Mouse (Mus musculus): ENCODE measurements around the gene Itgad. TPM values are rescaled to one million over a fixed set of nuclear protein-coding genes. Genes with fewer than 3 reads are reported as not detected.
A peak's percentile ranks its signal among the peaks of the same experiment; 100 is the strongest.

Itgad gene
- total RNA-seq, 2 experiments from 2014 or later: 0.62 TPM; not detected in 1

DNA sequence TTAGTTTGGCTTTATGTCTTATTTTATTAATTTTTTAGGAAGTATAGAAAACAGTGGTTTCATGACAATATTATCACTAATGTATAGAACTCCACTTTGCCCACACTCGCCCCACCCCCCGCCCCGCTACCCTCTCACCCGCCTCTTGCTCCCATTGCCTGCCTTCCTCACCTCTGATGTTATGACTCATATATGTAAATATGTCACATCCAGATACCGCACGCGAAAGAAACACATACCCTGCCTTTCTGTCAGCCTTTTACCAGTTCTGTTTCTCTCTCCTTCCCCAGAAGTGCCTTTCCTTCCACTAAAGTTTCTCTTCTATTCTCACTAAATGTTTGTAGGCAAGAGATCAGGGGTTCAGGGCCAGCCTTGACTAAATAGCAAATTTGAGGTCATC is 12.2 kb downstream of the Itgad start:
- intact Hi-C loops (cut with DNase I): no loop called here
- no peak for DNase-seq (ENCODE audit: low spot score in 2 of 2)

DNA sequence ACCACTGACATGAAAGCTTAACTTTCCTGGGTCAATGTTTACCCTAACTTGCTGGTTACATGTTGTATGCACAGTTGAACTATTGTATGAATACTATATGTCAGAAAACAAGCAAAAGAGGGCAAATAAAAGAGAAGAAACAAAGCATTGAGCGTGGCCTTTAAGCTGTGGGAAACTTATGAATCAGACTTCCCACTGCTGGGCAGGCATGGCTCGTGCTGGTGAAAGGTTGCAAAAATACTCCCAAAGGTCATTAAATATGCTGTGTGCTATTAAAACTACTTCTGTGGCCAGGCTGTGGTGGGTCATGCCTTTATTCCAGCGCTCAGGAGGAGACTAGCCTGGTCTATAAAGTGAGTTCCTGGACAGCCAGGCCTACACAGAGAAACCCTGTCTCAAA is 15.8 kb downstream of the Itgad start:
- intact Hi-C loops (cut with DNase I): no loop called here
- DNase-seq (ENCODE audit: low spot score in 2 of 2): no peak

DNA sequence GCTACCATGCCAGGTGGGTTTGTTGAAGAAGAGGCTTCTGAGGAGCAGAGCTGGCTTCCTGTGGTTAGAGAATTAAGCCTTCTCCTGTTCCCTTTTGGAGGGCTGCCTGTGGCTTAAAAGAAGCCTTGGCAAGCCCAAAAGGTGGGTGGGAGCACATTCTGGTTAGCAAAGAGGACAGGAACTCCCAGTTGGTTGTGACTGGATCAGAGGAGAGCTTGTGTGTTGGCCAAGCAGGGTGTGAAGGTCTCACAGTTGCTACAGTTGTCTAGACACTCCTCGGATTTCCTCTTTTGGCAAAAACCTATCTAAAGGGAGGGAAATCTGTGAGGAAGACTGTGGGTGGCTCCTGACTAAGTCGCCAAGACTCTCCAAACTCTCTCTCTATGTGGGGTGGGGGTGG is 24.2 kb downstream of the Itgad start:
- DNase-seq (ENCODE audit: low spot score in 2 of 2): peak; percentile 26 to 92
- intact Hi-C loops (cut with DNase I): loop anchor here (1.0 kb wide), 1 partner anchor 14 kb away; no protein-coding TSS in a partner anchor

DNA sequence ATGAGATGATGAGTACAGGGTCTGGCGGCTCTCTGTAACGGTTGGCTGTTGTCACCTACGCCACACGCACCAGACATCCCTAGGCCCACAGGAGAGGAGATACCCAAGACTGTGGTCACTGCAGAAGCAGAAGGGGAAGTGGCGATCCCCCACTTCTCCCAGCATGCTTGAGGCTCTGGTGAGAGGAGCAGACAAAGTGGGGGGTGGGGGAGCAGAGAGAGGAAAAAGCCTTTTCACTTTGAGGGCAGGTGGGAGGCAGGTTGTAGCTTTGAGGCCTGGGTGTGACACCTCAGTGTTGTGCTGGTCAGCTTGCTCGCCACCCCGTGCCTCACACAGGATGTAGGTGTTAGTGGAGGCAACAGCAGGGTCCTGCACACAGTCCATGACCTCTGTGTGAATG is 25.9 kb downstream of the Itgad start:
- peak in 1 of 2 experiments; percentile 6 for DNase-seq (ENCODE audit: low spot score in 2 of 2)
- intact Hi-C loops (cut with DNase I): no loop called here

DNA sequence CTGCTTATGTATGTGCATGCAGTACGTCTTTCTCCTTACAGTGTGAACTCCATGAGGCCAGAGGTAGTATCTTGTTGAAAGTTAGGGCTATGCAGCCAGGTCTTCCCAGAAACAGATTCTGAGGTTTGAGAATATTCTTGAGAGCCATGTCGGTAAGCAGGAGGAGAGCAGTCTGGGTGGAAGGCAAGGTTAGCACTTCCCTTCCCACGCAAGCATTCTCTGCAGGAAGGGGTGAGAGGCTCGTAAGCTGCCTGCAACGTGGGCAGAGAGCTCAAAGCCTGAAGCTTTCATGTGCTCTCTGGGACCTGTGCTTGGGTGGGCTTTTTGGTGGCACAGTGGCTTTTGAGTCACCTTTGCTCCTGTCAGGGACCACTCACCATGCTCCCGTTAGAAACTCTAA is 26.4 kb downstream of the Itgad start:
- intact Hi-C loops (cut with DNase I): no loop called here

DNA sequence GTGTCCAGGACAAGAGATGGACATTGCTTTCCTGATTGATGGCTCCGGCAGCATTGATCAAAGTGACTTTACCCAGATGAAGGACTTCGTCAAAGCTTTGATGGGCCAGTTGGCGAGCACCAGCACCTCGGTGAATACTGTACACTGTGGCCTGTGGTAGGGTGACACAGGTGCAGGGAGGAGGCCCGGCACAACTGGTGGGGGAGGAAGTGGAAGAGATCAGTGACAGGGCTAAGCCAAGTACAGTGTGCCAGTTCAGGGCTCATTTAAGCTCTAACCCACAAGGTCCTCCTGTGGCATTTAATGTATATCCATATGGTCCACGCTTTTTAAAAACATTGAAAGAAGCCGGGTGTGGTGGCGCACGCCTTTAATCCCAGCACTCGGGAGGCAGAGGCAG is 27.5 kb downstream of the Itgad start:
- intact Hi-C loops (cut with DNase I): no loop called here
- DNase-seq (ENCODE audit: low spot score in 2 of 2): no peak

More for the DNA sequence above, 26.4 kb downstream of the Itgad start:
- DNase-seq (ENCODE audit: low spot score in 2 of 2): peak in 1 of 2 experiments; percentile 9

DNA sequence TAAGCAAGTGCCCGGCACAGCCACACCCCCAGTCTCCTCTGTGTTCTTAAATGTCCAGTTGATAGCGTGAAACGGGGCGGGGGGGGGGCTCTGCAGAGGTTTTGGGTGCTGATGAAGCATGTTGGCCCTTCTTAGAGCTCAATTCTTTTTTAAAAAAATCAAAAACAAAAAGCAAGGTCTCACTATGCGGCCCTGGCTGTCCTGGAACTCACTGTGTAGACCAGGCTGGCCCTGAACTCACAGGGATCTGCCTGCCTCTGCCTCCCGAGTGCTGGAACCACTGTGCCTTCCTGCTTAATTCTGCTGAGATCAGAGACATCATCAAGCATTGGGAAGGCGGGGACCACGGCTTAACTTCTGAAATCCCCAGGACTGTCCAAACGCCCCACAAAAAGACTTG is 47.4 kb downstream of the Itgad start:
- intact Hi-C loops (cut with DNase I): no loop called here

DNA sequence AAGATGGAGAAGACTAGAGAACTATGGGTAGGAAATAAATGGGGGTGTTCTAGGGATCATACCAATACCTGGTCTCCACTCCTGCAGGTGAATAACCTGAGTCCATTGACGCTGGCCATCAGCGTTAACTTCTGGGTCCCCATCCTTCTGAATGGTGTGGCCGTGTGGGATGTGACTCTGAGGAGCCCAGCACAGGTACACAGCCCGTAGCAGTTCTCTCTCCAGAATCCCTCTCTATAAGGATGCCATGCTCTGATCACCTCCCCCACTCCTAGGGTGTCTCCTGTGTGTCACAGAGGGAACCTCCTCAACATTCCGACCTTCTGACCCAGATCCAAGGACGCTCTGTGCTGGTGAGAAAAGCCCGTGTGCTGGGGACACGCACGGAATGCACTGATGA is 48.9 kb downstream of the Itgad start:
- no peak for DNase-seq (ENCODE audit: low spot score in 2 of 2)
- intact Hi-C loops (cut with DNase I): no loop called here

More for the DNA sequence above, 47.4 kb downstream of the Itgad start:
- DNase-seq (ENCODE audit: low spot score in 2 of 2): no peak

DNA sequence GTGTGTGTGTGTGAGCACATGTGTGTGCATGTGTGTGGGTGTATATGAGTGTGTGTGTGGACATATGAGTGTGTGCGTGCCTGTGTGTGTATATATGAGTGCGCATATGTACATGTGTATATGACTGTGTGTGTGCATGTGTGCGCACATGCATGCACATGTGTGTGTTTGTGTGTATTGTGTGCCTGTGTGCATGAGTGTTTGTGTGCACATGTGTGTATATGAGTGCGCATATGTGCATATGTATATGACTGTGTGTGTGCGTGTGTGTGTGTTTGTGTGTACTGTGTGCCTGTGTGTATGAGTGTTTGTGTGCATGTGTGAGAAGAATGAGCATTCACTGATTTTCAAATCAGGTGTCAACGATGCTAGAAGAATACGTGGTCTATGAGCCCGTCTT is 50.0 kb downstream of the Itgad start:
- no peak for DNase-seq (ENCODE audit: low spot score in 2 of 2)
- intact Hi-C loops (cut with DNase I): no loop called here

DNA sequence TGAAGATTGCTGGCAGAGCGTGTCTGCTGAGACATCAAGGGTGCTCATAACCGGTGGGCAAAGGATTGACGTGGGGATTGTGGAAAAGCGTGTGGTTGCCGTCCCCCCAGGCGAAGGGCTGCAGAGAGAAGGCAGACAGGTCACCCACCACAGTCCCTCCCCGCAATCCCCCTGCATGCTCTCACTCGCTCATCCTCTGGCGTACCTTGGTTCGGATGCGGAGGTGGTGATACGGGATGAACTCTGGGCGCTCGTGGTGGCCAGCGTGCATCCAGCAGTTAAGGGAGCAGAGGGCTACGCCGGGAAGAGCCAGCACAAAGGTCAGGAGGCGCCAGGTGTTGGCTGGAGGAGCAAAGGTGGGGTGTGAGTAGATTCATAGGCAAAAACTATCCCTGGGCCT is 51.5 kb downstream of the Itgad start:
- no peak for DNase-seq (ENCODE audit: low spot score in 2 of 2)
- intact Hi-C loops (cut with DNase I): loop anchor here (5.0 kb wide), 1 partner anchor 213 kb away; the partner anchor contains the start of gene Pycard

DNA sequence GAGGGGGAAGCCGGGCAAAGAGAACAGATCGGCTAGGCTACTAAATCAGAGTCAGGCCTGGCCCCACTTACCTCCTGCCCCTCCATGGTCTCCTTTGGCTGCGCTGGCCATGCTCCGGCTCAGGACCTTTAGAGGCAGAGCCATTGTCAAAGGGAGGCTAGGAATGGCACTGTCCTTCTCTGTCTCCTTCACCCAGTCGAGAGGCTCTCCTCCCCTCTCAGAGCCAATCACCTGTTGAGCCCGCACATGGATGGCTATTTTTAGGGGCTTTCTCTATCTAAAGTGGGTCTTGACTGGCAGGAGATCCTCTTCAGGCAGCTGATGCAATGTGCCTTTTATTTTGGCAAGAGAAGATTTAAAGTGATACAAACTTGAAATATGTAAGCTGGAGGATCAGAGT is 52.0 kb downstream of the Itgad start, which contains the start of gene Cox6a2:
Gene Cox6a2 (minus strand): TSS at position 236 of the 400 bp plus-strand sequence.
- intact Hi-C loops (cut with DNase I): loop anchor here (5.0 kb wide), 1 partner anchor 214 kb away; the partner anchor contains the start of gene Pycard
- DNase-seq (ENCODE audit: low spot score in 2 of 2): no peak

DNA sequence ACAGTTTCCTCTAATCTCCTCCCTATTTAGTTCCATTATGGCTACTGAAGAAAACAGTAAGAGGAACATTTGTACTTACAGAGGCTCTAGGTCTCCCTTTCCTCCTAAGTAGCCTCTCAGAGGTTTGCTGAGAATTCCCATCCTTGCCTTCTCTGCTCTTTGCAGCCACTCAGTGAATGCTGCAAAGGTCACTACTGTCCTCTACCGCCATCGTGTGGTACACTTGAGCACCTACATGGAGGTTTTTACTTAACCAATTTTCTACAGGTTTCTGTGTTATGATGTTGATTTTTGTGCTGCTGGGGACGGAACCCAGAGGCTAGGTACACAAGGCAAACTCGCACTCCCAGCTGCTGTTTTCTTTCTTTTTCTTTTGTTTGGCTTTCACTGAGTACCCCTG is 54.0 kb downstream of the Itgad start:
- intact Hi-C loops (cut with DNase I): loop anchor here (1.0 to 5.0 kb wide), 2 partner anchors 110 to 216 kb away; partner anchors contain the start of gene Pycard
- peak; percentile 63 to 68 for DNase-seq (ENCODE audit: low spot score in 2 of 2)

DNA sequence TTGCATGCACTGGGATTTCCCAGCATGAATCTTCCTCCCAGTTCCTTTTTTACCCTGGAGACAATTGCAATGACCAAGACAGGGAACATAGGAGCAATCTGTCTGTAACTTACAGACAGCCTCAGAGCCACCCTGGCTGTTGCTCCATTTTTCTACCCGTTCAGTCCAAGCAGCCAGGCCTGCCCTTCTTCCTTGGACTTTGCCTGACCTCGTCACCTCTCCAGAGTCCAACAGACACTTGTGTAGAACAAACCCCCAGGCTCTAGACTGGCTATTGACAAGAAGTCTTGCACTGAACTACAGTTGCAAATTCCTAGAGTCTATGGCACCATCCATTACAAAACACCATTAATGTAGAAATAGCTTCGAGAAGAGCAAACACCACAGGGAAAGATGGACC is 55.6 kb downstream of the Itgad start:
- no peak for DNase-seq (ENCODE audit: low spot score in 2 of 2)
- intact Hi-C loops (cut with DNase I): loop anchor here (5.0 kb wide), 1 partner anchor 218 kb away; the partner anchor contains the start of gene Pycard

DNA sequence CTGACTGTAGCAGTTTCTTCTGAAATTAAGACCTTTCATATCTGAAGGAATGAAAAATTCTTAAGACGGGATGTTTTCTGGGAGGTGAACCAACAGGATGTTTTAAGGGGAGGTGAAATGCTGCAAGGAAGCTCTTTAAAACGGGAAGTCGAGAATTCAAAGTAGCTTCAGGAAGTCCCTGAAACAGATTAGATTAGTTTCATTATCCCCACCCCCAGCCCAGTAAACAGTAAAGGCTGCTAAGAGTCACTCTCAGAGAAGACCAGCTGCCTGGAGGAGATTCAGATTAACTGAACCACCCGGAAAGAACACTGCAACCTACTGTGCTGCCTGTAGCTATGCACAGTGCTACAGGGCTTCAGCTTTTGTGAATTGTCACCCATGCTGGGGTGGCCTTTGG is 65.8 kb downstream of the Itgad start:
- intact Hi-C loops (cut with DNase I): no loop called here

DNA sequence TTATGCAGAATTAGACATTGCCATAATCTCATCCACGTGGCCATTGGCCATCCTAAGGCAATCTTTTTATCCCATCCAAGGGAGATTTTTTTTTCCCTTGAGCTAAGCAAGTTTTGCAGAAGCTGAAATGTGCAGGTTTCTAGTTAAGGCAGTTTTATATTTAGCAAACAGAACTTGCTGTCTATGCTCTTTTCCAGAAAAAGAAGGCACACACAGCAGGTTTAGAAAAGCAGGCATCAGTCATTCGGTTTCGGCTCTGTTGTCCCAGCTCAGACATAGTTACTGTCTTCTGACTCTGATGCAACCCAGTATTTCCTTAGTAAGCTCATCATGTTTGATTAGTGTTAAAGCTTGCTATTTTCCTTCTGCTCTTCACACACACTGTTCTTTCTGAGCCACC is 66.8 kb downstream of the Itgad start:
- peak in 1 of 2 experiments; percentile 75 for DNase-seq (ENCODE audit: low spot score in 2 of 2)
- intact Hi-C loops (cut with DNase I): no loop called here

More for the DNA sequence above, 65.8 kb downstream of the Itgad start:
- DNase-seq (ENCODE audit: low spot score in 2 of 2): no peak

DNA sequence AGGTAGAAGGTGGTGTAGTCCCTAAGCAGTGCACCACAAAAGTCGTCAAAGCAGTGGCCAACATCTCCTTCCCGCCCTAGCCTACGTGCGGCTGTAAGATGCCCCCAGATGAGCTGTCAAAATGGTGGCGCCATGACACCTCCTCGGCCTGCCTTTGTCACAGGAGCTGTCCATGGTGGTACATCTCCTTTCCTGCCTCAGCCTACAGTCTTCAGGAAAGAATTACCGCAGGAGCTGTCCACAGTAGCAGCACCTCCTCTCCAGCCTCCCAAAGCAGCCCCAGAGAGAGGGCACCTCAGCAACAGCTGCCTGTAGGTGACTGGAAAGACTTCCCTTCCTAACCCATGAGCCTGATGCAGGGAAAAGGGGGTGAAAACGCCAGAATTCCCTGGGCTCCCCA is 77.6 kb downstream of the Itgad start:
- intact Hi-C loops (cut with DNase I): no loop called here
- DNase-seq (ENCODE audit: low spot score in 2 of 2): no peak

DNA sequence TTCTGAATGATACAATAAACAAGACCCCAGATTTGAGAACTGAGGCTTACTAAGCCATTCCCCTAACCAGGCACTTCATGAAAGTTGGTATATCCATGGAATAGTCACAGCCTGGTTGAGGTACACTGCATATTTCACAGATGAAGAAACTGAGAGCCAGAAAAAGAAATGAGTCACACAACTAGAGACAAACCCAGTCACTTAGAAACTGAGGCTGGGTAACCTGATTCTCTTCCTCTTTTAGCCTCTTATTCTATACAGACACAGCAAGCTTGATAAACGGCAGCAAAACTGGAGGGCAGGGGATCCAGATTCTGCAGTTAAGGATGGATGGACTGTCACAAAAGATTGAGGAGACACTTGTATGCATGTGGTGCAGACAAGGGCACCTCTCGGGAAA is 80.6 kb downstream of the Itgad start:
- no peak for DNase-seq (ENCODE audit: low spot score in 2 of 2)
- intact Hi-C loops (cut with DNase I): no loop called here

DNA sequence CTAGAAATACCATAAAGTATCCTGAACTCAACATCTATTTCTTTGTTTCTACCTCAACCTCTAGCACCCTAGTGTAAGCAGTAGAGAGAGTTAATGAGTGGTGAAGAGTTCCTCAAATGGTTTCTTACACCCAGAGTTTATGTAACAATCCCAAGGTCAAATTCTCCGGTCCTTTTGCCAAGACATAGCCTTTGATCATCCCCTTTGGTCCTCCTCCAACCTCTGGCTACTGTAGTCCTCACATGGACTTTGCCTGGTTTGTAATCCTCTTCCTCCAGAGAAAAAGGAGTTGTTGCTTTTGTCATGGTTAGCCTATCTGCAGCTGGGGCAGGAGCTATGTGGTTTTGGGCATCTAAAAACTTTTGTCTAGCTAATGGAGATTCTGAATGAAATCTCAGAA is 81.3 kb downstream of the Itgad start:
- intact Hi-C loops (cut with DNase I): no loop called here
- no peak for DNase-seq (ENCODE audit: low spot score in 2 of 2)

DNA sequence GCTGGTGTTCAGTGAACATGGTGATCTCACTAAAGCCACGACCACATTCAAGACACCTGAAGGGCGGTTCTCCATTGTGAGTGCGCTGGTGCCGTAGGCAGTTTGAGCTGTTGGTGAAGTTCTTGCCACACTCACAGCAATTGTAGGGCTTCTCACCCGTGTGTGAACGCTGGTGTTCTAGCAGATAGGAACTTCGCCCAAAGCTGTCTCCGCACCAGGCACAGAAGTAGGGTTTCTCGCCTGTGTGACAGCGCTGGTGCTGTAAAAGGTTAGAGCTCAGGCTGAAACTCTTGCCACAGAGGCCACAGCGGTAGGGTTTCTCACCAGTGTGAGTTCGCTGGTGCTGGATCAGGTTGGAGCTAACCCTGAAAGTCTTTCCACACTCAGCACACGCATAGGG is 82.2 kb downstream of the Itgad start:
- DNase-seq (ENCODE audit: low spot score in 2 of 2): no peak
- intact Hi-C loops (cut with DNase I): no loop called here

DNA sequence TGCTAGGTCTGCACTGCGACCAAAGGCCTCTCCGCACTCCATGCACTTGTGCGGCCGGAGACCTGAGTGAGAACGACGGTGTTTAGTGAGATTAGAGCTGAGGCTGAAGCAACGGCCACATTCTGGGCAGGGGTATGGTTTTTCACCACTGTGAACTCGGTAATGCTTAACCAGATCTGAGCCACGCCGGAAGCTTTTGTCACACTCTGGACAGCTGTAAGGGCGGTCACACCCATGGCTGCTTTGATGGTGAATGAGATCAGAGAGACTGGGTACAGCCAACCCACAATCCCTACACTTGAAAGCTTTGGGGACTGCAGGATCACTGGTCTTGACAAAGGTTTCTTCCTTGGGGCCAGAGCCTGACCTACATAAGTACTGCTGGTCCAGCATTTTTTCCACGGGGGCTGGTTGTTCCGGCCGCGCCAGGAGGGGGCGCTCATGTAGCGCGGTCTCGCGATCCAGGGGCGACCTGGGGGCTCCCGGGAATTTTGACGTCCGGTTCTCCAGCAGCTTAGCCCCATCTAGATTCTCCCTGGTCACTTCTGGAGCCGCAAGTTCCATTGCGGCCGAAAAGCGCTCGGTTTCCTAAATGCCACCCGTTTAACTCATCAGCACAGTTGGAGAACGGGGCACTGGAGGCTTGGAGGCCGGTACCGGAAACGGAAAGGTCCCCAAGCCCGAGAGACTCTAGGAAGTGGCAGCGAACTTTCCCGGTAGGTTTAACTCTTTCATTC is 82.8 kb downstream of the Itgad start, which contains the start of gene Armc5:
Gene Armc5 (plus strand): TSS at position 487 of the 737 bp plus-strand sequence.
- DNase-seq (ENCODE audit: low spot score in 2 of 2): peak; percentile 82 to 83
- intact Hi-C loops (cut with DNase I): loop anchor here (1.0 kb wide), 2 partner anchors 15 to 108 kb away; no protein-coding TSS in a partner anchor

DNA sequence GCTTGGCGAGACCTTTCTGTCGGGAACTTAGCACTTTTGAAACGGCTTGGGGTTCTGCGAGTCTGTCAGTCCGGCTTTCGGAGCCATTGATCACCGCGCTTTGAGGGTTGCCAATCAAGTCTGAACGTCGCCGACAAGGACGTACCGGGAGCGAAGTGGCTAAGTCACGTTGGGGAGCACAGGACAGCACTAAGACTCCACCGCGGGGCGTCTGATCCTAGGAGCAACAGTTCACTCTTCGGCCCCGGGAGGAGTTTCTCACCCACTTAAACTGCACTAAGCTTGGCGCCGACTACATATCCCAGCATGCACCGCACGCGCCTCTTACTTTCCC is 83.4 kb downstream of the Itgad start:
- intact Hi-C loops (cut with DNase I): loop anchor here (1.0 kb wide), 2 partner anchors 15 to 108 kb away; no protein-coding TSS in a partner anchor
- no peak for DNase-seq (ENCODE audit: low spot score in 2 of 2)
